Mouse (Mus musculus) small intestine, adult 2 months (tissue): ENCODE results near the gene Grin3a.
A peak's percentile ranks its signal among the peaks of the same experiment; 100 is the strongest.

Source experiments
- CTCF ChIP-seq: fragments of 200-500 bp; IDR thresholded peaks from 2 replicates; pipeline ENCODE4 v1.5.1; 2012; ENCODE audit warnings: low read depth, mild to moderate bottlenecking, control low read depth, inconsistent platforms, low read length, moderate library complexity, mixed read lengths; ENCODE audit not compliant: insufficient replicate concordance, insufficient read length; ENCODE audit errors: extremely low read depth
- POLR2A ChIP-seq: fragments of 200-500 bp; IDR thresholded peaks from 2 replicates; pipeline ENCODE4 v1.6.1; 2012; ENCODE audit warnings: low read depth, mild to moderate bottlenecking, control low read depth, inconsistent platforms, low read length, moderate library complexity

GRCm38 (mm10) chr4:49845612-49845985 lies at the start of gene Grin3a:
- TF ChIP-seq CTCF, result 0 out of 2 replicates have a peak, but pooled peaks have one; percentile 9
- TF ChIP-seq POLR2A, result no peak
